Mouse (Mus musculus): Measurements from ENCODE around the gene Ret. TPM values are rescaled to one million over a fixed set of nuclear protein-coding genes. Genes with fewer than 3 reads are reported as not detected.

The Ret gene
- polyA plus RNA-seq, 1 experiment = 1.3 TPM

GRCm38 (mm10) chr6:118168106-118168505 is 29.4 kb downstream of the Ret start:
- no peaks in the 10 kb centered on the region for H3K36me3 ChIP-seq (ENCODE audit: control insufficient read depth, insufficient read depth, low read length)
- 93% methylated on average over 14 of the region's 14 CpGs for WGBS
- no peak overlapping the region for H3K4me3 ChIP-seq (ENCODE audit: control insufficient read depth, insufficient read depth, low read length)
- DNase-seq = no peak
- peaks cover 16% of the 10 kb centered on the region for H3K4me1 ChIP-seq (replicated peaks; ENCODE audit: control insufficient read depth, insufficient read depth, low read length)
- no peak for TF ChIP-seq CTCF (IDR thresholded peaks at IDR 0.05; ENCODE audit: borderline replicate concordance, control insufficient read depth, extremely low read depth, insufficient read depth, low read length, poor library complexity)
- TF ChIP-seq POLR2A (IDR thresholded peaks at IDR 0.05; ENCODE audit: control insufficient read depth, extremely low read depth, insufficient read depth, low read length, poor library complexity) = no peak
- no peaks in the 10 kb centered on the region for H3K27me3 ChIP-seq (ENCODE audit: control insufficient read depth, insufficient read depth, low read length)
- H3K27ac ChIP-seq (ENCODE audit: control insufficient read depth, insufficient read depth, low read length) = no peak overlapping the region

DNA sequence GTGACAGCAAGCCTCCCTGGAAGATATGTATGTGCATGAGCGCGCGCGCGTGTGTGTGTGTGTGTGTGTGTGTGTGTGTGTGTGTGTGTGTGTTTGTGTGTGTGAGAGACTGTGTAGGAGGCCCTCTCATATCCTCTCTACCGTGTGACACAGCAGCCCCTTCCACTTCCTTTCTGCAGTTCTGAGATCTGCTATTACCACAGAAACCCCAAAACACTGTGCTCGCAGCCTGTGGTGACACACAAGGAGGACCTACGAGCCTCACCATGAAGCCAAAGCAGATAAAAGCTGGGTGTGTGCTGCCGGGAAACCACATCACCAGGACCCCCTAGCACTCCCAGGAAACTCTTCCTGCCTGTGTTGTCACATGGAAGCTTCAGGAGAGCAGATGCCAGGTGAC is 30.5 kb downstream of the Ret start:
- no peaks in the 10 kb centered on the region for H3K36me3 ChIP-seq (ENCODE audit: control insufficient read depth, insufficient read depth, low read length)
- H3K4me1 ChIP-seq (replicated peaks; ENCODE audit: control insufficient read depth, insufficient read depth, low read length) = peaks cover 16% of the 10 kb centered on the region
- WGBS = 0% methylated on average over 9 of the region's 9 CpGs
- no peak for TF ChIP-seq CTCF (IDR thresholded peaks at IDR 0.05; ENCODE audit: borderline replicate concordance, control insufficient read depth, extremely low read depth, insufficient read depth, low read length, poor library complexity)
- TF ChIP-seq POLR2A (IDR thresholded peaks at IDR 0.05; ENCODE audit: control insufficient read depth, extremely low read depth, insufficient read depth, low read length, poor library complexity) = no peak
- H3K27ac ChIP-seq (ENCODE audit: control insufficient read depth, insufficient read depth, low read length) = no peak overlapping the region
- DNase-seq = peak; percentile 61
- no peaks in the 10 kb centered on the region for H3K27me3 ChIP-seq (ENCODE audit: control insufficient read depth, insufficient read depth, low read length)
- H3K4me3 ChIP-seq (ENCODE audit: control insufficient read depth, insufficient read depth, low read length) = no peak overlapping the region

DNA sequence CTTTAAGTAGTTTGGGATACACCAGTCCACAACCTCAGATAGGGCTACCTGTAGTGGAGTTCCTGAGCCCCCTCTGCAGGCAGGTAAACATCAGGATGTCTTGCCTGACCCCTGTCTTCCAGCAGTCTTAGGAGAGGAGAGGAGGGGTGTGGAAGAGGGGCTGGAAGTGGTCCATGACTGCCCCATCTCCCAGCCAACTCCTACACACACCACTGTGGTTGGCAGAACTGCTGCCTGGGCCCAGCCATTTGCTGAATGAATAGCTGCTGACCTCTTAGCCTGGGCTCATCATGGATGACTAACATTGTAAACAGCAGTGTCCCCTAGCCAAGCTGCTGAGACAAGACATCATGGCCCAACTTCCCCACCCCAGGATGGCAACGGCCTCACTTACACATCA is 32.0 kb downstream of the Ret start:
- H3K27ac ChIP-seq (ENCODE audit: control insufficient read depth, insufficient read depth, low read length) = no peak overlapping the region
- 88% methylated on average over 1 of the region's 1 CpGs for WGBS
- H3K27me3 ChIP-seq (ENCODE audit: control insufficient read depth, insufficient read depth, low read length) = no peaks in the 10 kb centered on the region
- no peak overlapping the region for H3K4me3 ChIP-seq (ENCODE audit: control insufficient read depth, insufficient read depth, low read length)
- H3K36me3 ChIP-seq (ENCODE audit: control insufficient read depth, insufficient read depth, low read length) = no peaks in the 10 kb centered on the region
- no peak for TF ChIP-seq POLR2A (IDR thresholded peaks at IDR 0.05; ENCODE audit: control insufficient read depth, extremely low read depth, insufficient read depth, low read length, poor library complexity)
- no peak for TF ChIP-seq CTCF (IDR thresholded peaks at IDR 0.05; ENCODE audit: borderline replicate concordance, control insufficient read depth, extremely low read depth, insufficient read depth, low read length, poor library complexity)
- DNase-seq = no peak
- peaks cover 16% of the 10 kb centered on the region for H3K4me1 ChIP-seq (replicated peaks; ENCODE audit: control insufficient read depth, insufficient read depth, low read length)

DNA sequence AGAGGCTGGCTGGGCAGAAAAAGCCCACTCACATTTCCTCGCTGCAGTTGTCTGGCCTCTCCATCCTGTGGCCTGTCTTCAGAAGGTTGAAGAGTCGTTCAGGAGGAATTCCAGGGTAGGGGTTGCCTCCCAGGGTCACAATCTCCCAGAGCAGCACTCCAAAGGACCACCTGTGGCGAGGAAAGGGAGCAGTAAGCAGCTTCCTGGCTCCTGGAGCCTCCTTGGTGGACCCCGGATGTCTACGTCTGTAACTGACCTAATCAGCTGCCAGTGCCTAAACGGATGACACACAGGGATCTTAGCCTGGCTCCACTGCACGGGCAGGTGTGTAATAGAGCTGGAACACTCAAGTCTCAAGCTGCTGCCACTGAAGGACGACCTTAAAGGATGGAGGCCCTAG is 32.8 kb downstream of the Ret start:
- H3K27ac ChIP-seq (ENCODE audit: control insufficient read depth, insufficient read depth, low read length) = no peak overlapping the region
- DNase-seq = no peak
- H3K4me3 ChIP-seq (ENCODE audit: control insufficient read depth, insufficient read depth, low read length) = no peak overlapping the region
- 86% methylated on average over 8 of the region's 8 CpGs for WGBS
- no peaks in the 10 kb centered on the region for H3K36me3 ChIP-seq (ENCODE audit: control insufficient read depth, insufficient read depth, low read length)
- H3K4me1 ChIP-seq (replicated peaks; ENCODE audit: control insufficient read depth, insufficient read depth, low read length) = peaks cover 16% of the 10 kb centered on the region
- no peaks in the 10 kb centered on the region for H3K27me3 ChIP-seq (ENCODE audit: control insufficient read depth, insufficient read depth, low read length)
- no peak for TF ChIP-seq CTCF (IDR thresholded peaks at IDR 0.05; ENCODE audit: borderline replicate concordance, control insufficient read depth, extremely low read depth, insufficient read depth, low read length, poor library complexity)
- no peak for TF ChIP-seq POLR2A (IDR thresholded peaks at IDR 0.05; ENCODE audit: control insufficient read depth, extremely low read depth, insufficient read depth, low read length, poor library complexity)

- no peak for DNase-seq
- Histone ChIP-seq H3K27ac (ENCODE audit: control insufficient read depth, insufficient read depth, low read length) (no peak overlapping the region), H3K36me3 (ENCODE audit: control insufficient read depth, insufficient read depth, low read length) (no peaks in the 10 kb centered on the region), H3K4me1 (replicated peaks; ENCODE audit: control insufficient read depth, insufficient read depth, low read length) (peaks cover 15% of the 10 kb centered on the region), H3K27me3 (ENCODE audit: control insufficient read depth, insufficient read depth, low read length) (no peaks in the 10 kb centered on the region), H3K4me3 (ENCODE audit: control insufficient read depth, insufficient read depth, low read length) (no peak overlapping the region)
- 97% methylated on average over 2 of the region's 2 CpGs for WGBS
- TF ChIP-seq CTCF (IDR thresholded peaks at IDR 0.05; ENCODE audit: borderline replicate concordance, control insufficient read depth, extremely low read depth, insufficient read depth, low read length, poor library complexity) (no peak), POLR2A (IDR thresholded peaks at IDR 0.05; ENCODE audit: control insufficient read depth, extremely low read depth, insufficient read depth, low read length, poor library complexity) (no peak)
These were observed 34.4 kb downstream of the Ret start for GRCm38 (mm10) chr6:118163086-118163485.

DNA sequence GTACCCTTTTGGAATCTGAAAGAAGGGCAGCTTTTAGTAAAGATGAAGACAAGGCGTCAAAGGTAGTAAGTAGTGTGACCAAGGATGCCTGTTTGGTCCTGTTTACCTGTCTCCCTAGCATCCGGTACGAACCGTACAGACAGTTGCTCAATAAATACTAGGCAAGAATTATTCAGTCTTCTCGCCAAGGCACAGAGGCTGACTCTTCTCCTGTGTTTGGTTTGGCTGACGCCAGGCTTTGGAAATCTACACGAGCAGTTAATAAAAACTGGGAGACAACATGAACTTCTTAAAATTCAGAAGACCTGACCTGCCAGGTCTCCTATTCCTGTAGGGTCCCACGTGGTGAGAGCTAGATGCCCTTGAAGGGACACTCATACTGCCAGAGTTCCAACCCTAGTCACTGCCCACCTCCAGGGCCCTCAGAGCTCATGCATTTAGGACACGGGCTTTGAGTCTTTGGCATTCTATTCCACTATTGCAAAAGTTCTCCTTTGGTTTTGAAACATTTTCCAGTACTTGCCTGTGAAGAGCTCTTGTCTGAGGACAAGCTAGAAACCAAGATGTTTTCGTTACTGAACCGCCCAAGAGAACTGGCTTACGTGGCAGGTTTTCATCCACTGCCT is 34.9 kb downstream of the Ret start:
- DNase-seq = no peak
- Histone ChIP-seq H3K36me3 (ENCODE audit: control insufficient read depth, insufficient read depth, low read length) (no peaks in the 10 kb centered on the region), H3K27me3 (ENCODE audit: control insufficient read depth, insufficient read depth, low read length) (no peaks in the 10 kb centered on the region), H3K4me1 (replicated peaks; ENCODE audit: control insufficient read depth, insufficient read depth, low read length) (peaks cover 10% of the 10 kb centered on the region), H3K4me3 (ENCODE audit: control insufficient read depth, insufficient read depth, low read length) (no peak overlapping the region), H3K27ac (ENCODE audit: control insufficient read depth, insufficient read depth, low read length) (no peak overlapping the region)
- 91% methylated on average over 12 of the region's 12 CpGs for WGBS
- no peak for TF ChIP-seq POLR2A (IDR thresholded peaks at IDR 0.05; ENCODE audit: control insufficient read depth, extremely low read depth, insufficient read depth, low read length, poor library complexity)
- no peak for TF ChIP-seq CTCF (IDR thresholded peaks at IDR 0.05; ENCODE audit: borderline replicate concordance, control insufficient read depth, extremely low read depth, insufficient read depth, low read length, poor library complexity)

GRCm38 (mm10) chr6:118153091-118153490 is 44.4 kb downstream of the Ret start:
- Histone ChIP-seq H3K4me1 (replicated peaks; ENCODE audit: control insufficient read depth, insufficient read depth, low read length) (no peaks in the 10 kb centered on the region), H3K36me3 (ENCODE audit: control insufficient read depth, insufficient read depth, low read length) (no peaks in the 10 kb centered on the region), H3K27ac (ENCODE audit: control insufficient read depth, insufficient read depth, low read length) (no peak overlapping the region), H3K27me3 (ENCODE audit: control insufficient read depth, insufficient read depth, low read length) (no peaks in the 10 kb centered on the region), H3K4me3 (ENCODE audit: control insufficient read depth, insufficient read depth, low read length) (no peak overlapping the region)
- TF ChIP-seq CTCF (IDR thresholded peaks at IDR 0.05; ENCODE audit: borderline replicate concordance, control insufficient read depth, extremely low read depth, insufficient read depth, low read length, poor library complexity) = no peak
- TF ChIP-seq POLR2A (IDR thresholded peaks at IDR 0.05; ENCODE audit: control insufficient read depth, extremely low read depth, insufficient read depth, low read length, poor library complexity) = no peak
- 93% methylated on average over 5 of the region's 5 CpGs for WGBS
- no peak for DNase-seq
